28 mouse cellular contexts compared by ENCODE assay signal in the genomic region with DNA sequence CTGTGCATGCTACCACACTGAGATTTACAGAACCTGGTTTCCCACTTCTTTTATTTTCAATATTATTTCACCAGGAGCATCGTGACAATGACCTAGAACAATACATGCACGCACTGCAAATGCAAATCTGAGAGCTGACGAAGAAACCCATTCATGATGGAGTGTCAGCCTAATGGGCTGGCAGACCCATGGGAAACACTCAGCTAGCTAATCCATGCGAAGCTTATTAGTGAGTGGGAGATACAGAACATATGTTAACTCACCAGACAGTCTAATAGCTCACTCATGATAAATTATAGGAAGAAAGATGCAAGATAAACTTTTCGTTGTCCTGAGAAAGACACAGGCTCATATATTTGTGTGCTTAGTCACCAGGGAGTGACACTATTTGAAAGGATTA. TPM values are rescaled to one million over a fixed set of nuclear protein-coding genes. Genes with fewer than 3 reads are reported as not detected.
A peak's percentile ranks its signal among the peaks of the same experiment; 100 is the strongest.
DNase-seq lines count a peak whose midpoint lies in the region; ATAC-seq and TF ChIP-seq lines count a peak whose summit lies in the region.
"Had no signal": no experiment of that assay in that cellular context is flagged by ENCODE, and none has a peak within 500 bp of the region (broad histone marks: within the 10 kb centered on the region; RNA-seq: fewer than 3 reads in every experiment).

No protein-coding gene starts in this region.

- no peak overlapping the region for H3K4me2 ChIP-seq in embryonic facial prominence, embryonic 13.5 days
- no peak overlapping the region for H3K4me2 ChIP-seq in hindbrain, embryonic 12.5 days (replicated peaks)
- H3K4me2 ChIP-seq in midbrain, embryonic 14.5 days (ENCODE audit: low read length): no peak overlapping the region
- no peak overlapping the region for H3K4me2 ChIP-seq in midbrain, embryonic 15.5 days
- peak overlapping the region; percentile 83 for H3K4me2 ChIP-seq in myocyte (ENCODE audit: low read depth)
- H3K4me2 ChIP-seq: embryonic facial prominence, embryonic 12.5 days; forebrain, embryonic 12.5 days; hindbrain, embryonic 14.5 days; kidney, embryonic 15.5 days; lung, embryonic 15.5 days; midbrain, embryonic 13.5 days had no signal

- H3K9ac ChIP-seq in embryonic facial prominence, embryonic 13.5 days: no peak overlapping the region
- H3K9ac ChIP-seq in hindbrain, embryonic 12.5 days: no peak overlapping the region
- no peak overlapping the region for H3K9ac ChIP-seq in midbrain, embryonic 14.5 days (replicated peaks; ENCODE audit: low read length)
- no peak overlapping the region for H3K9ac ChIP-seq in midbrain, embryonic 15.5 days
- H3K9ac ChIP-seq: embryonic facial prominence, embryonic 12.5 days; forebrain, embryonic 12.5 days; hindbrain, embryonic 14.5 days; kidney, embryonic 15.5 days; lung, embryonic 15.5 days; midbrain, embryonic 13.5 days had no signal

- TF ChIP-seq POLR2A in myocyte (IDR thresholded peaks at IDR 0.05; ENCODE audit: insufficient read length, low read depth): no peak

- peaks cover 51% of the 10 kb centered on the region for H3K4me1 ChIP-seq in embryonic facial prominence, embryonic 13.5 days
- H3K4me1 ChIP-seq in embryonic facial prominence, embryonic 10.5 days: peaks cover 21% of the 10 kb centered on the region
- peaks cover 20% of the 10 kb centered on the region for H3K4me1 ChIP-seq in hindbrain, embryonic 12.5 days
- H3K4me1 ChIP-seq in hindbrain, embryonic 10.5 days (replicated peaks): peaks cover 11% of the 10 kb centered on the region
- peaks cover 22% of the 10 kb centered on the region; the same call in 1 of the 2 replicates for H3K4me1 ChIP-seq in midbrain, embryonic 14.5 days (ENCODE audit: control insufficient read depth, insufficient read depth, low read length)
- H3K4me1 ChIP-seq in midbrain, embryonic 15.5 days: peaks cover 26% of the 10 kb centered on the region
- peaks cover 39% of the 10 kb centered on the region for H3K4me1 ChIP-seq in heart, embryonic 10.5 days

- H3K27me3 ChIP-seq in embryonic facial prominence, embryonic 13.5 days: no peaks in the 10 kb centered on the region
- no peaks in the 10 kb centered on the region for H3K27me3 ChIP-seq in embryonic facial prominence, embryonic 10.5 days (replicated peaks; ENCODE audit: low read depth, poor library complexity, severe bottlenecking)
- no peaks in the 10 kb centered on the region for H3K27me3 ChIP-seq in hindbrain, embryonic 12.5 days
- no peaks in the 10 kb centered on the region for H3K27me3 ChIP-seq in hindbrain, embryonic 10.5 days (ENCODE audit: insufficient read depth, poor library complexity, severe bottlenecking)
- H3K27me3 ChIP-seq in midbrain, embryonic 14.5 days (ENCODE audit: control insufficient read depth, insufficient read depth, low read length): no peaks in the 10 kb centered on the region
- H3K27me3 ChIP-seq in midbrain, embryonic 15.5 days (replicated peaks): no peaks in the 10 kb centered on the region
- no peaks in the 10 kb centered on the region for H3K27me3 ChIP-seq in myocyte (ENCODE audit: control insufficient read depth, insufficient read depth, insufficient read length)
- no peaks in the 10 kb centered on the region for H3K27me3 ChIP-seq in heart, embryonic 10.5 days (ENCODE audit: insufficient read depth, poor library complexity, severe bottlenecking)
- H3K27me3 ChIP-seq: embryonic facial prominence, embryonic 12.5 days; forebrain, embryonic 12.5 days; kidney, embryonic 15.5 days; lung, embryonic 15.5 days; megakaryocyte, embryonic 14.5 days; midbrain, embryonic 13.5 days had no signal

- H3K79me2 ChIP-seq in myocyte (ENCODE audit: control insufficient read depth, insufficient read depth): peaks cover 91% of the 10 kb centered on the region

- peaks cover 11% of the 10 kb centered on the region; the same call in 1 of the 2 replicates for H3K36me3 ChIP-seq in embryonic facial prominence, embryonic 13.5 days
- peaks cover 13% of the 10 kb centered on the region for H3K36me3 ChIP-seq in embryonic facial prominence, embryonic 10.5 days (replicated peaks)
- H3K36me3 ChIP-seq in hindbrain, embryonic 12.5 days: no peaks in the 10 kb centered on the region
- no peaks in the 10 kb centered on the region for H3K36me3 ChIP-seq in hindbrain, embryonic 10.5 days
- no peaks in the 10 kb centered on the region for H3K36me3 ChIP-seq in midbrain, embryonic 14.5 days (ENCODE audit: control insufficient read depth, insufficient read depth, low read length)
- no peaks in the 10 kb centered on the region for H3K36me3 ChIP-seq in midbrain, embryonic 15.5 days (replicated peaks)
- no peaks in the 10 kb centered on the region for H3K36me3 ChIP-seq in myocyte (ENCODE audit: control insufficient read depth, insufficient read depth)
- peaks cover 20% of the 10 kb centered on the region for H3K36me3 ChIP-seq in heart, embryonic 10.5 days
- H3K36me3 ChIP-seq: forebrain, embryonic 12.5 days had no signal

- no peak for DNase-seq in embryonic facial prominence, embryonic 10.5 days (ENCODE audit: low spot score)
- DNase-seq in hindbrain, embryonic 10.5 days (ENCODE audit: low spot score): no peak
- DNase-seq in midbrain, embryonic 14.5 days: peak; percentile 56
- no peak for DNase-seq in heart, embryonic 10.5 days (ENCODE audit: low spot score)
- DNase-seq: adrenal gland, postnatal 10 days; cerebellum, adult 11 months; cerebellum, adult 9-10 months; cerebellum, postnatal 36 days; heart, adult 2 months; heart, postnatal 14 days; kidney, adult 18-20 months; kidney, postnatal 25 days; lung, postnatal 4 days; right cerebral cortex, postnatal 4 days; thymus, postnatal 14 days had no signal

- 0 out of 2 replicates have a peak overlapping the region, but pooled peaks have one; percentile 72 for H3K27ac ChIP-seq in embryonic facial prominence, embryonic 13.5 days
- H3K27ac ChIP-seq in embryonic facial prominence, embryonic 10.5 days (replicated peaks): no peak overlapping the region
- H3K27ac ChIP-seq in hindbrain, embryonic 12.5 days: peak overlapping the region; percentile 52; the same call in 1 of the 2 replicates
- H3K27ac ChIP-seq in hindbrain, embryonic 10.5 days: no peak overlapping the region
- no peak overlapping the region for H3K27ac ChIP-seq in midbrain, embryonic 14.5 days (replicated peaks; ENCODE audit: low read depth, low read length)
- no peak overlapping the region for H3K27ac ChIP-seq in midbrain, embryonic 15.5 days
- no peak overlapping the region for H3K27ac ChIP-seq in heart, embryonic 10.5 days
- H3K27ac ChIP-seq: embryonic facial prominence, embryonic 12.5 days; forebrain, embryonic 12.5 days; heart, adult 2 months; hindbrain, embryonic 14.5 days; kidney, embryonic 15.5 days; lung, embryonic 15.5 days had no signal

- no peaks in the 10 kb centered on the region for H3K9me3 ChIP-seq in embryonic facial prominence, embryonic 13.5 days
- H3K9me3 ChIP-seq in embryonic facial prominence, embryonic 10.5 days: no peaks in the 10 kb centered on the region
- no peaks in the 10 kb centered on the region for H3K9me3 ChIP-seq in hindbrain, embryonic 12.5 days (replicated peaks)
- H3K9me3 ChIP-seq in hindbrain, embryonic 10.5 days: no peaks in the 10 kb centered on the region
- H3K9me3 ChIP-seq in midbrain, embryonic 14.5 days (ENCODE audit: control insufficient read depth, low read length): no peaks in the 10 kb centered on the region
- no peaks in the 10 kb centered on the region for H3K9me3 ChIP-seq in midbrain, embryonic 15.5 days
- H3K9me3 ChIP-seq in heart, embryonic 10.5 days: no peaks in the 10 kb centered on the region
- H3K9me3 ChIP-seq: embryonic facial prominence, embryonic 12.5 days; forebrain, embryonic 12.5 days; G1E; kidney, embryonic 15.5 days; lung, embryonic 15.5 days; midbrain, embryonic 13.5 days had no signal

- no peak overlapping the region for H3ac ChIP-seq in myocyte (ENCODE audit: control insufficient read depth, insufficient read length)

- 77% methylated on average over 5 of the region's 5 CpGs for WGBS in embryonic facial prominence, embryonic 13.5 days
- WGBS in embryonic facial prominence, embryonic 10.5 days: 90% methylated on average over 5 of the region's 5 CpGs
- WGBS in hindbrain, embryonic 12.5 days: 59% methylated on average over 5 of the region's 5 CpGs
- 85% methylated on average over 5 of the region's 5 CpGs for WGBS in hindbrain, embryonic 10.5 days
- WGBS in midbrain, embryonic 14.5 days: 35% methylated on average over 5 of the region's 5 CpGs
- 43% methylated on average over 5 of the region's 5 CpGs for WGBS in midbrain, embryonic 15.5 days
- WGBS in heart, embryonic 10.5 days: 85% methylated on average over 5 of the region's 5 CpGs

- H3K4me3 ChIP-seq in embryonic facial prominence, embryonic 13.5 days: no peak overlapping the region
- H3K4me3 ChIP-seq in embryonic facial prominence, embryonic 10.5 days: no peak overlapping the region
- H3K4me3 ChIP-seq in hindbrain, embryonic 12.5 days: no peak overlapping the region
- no peak overlapping the region for H3K4me3 ChIP-seq in hindbrain, embryonic 10.5 days
- no peak overlapping the region for H3K4me3 ChIP-seq in midbrain, embryonic 14.5 days (replicated peaks; ENCODE audit: low read depth, low read length)
- H3K4me3 ChIP-seq in midbrain, embryonic 15.5 days: no peak overlapping the region
- no peak overlapping the region for H3K4me3 ChIP-seq in myocyte
- H3K4me3 ChIP-seq in heart, embryonic 10.5 days: no peak overlapping the region
- H3K4me3 ChIP-seq: embryonic facial prominence, embryonic 12.5 days; erythroblast, embryonic 14.5 days; forebrain, embryonic 12.5 days; heart, adult 2 months; kidney, embryonic 15.5 days; lung, embryonic 15.5 days; megakaryocyte, embryonic 14.5 days; midbrain, embryonic 13.5 days had no signal

- no peak for ATAC-seq in embryonic facial prominence, embryonic 13.5 days (ENCODE audit: insufficient number of reproducible peaks, insufficient read depth, low FRiP score, low TSS enrichment, low read depth)
- ATAC-seq in hindbrain, embryonic 12.5 days (ENCODE audit: low FRiP score): peak; percentile 65
- peak; percentile 12; the same call in 1 of the 2 replicates for ATAC-seq in midbrain, embryonic 14.5 days (ENCODE audit: low FRiP score, low TSS enrichment)
- ATAC-seq in midbrain, embryonic 15.5 days (replicated peaks): no peak
- ATAC-seq: midbrain, embryonic 13.5 days had no signal

TF ChIP-seq in myocyte, 11 proteins besides CTCF, POLR2A, EP300 and RAD21 (continues in another document):
- TF ChIP-seq MYOD1 (IDR thresholded peaks at IDR 0.05; ENCODE audit: control insufficient read depth in 1 of 3, insufficient read length in 2 of 3, low read depth in 2 of 3): no peak

RNA-seq across cellular contexts. Expression of a gene that starts 19.2 kb away (rescaled TPM):
- polyA plus RNA-seq in embryonic facial prominence, embryonic 13.5 days (2015; fragmentation: Nextera tagmentation; extraction: Ambion mirVana): 20.4 and 25.2 TPM in 2 replicates
- 12.7 and 13.3 TPM in 2 replicates for polyA plus RNA-seq in embryonic facial prominence, embryonic 10.5 days (2016; fragmentation: Nextera tagmentation; extraction: Ambion mirVana)
- polyA plus RNA-seq in hindbrain, embryonic 12.5 days (2016; fragmentation: Nextera tagmentation; extraction: Ambion mirVana): 11.1 and 11.6 TPM in 2 replicates
- polyA plus RNA-seq in hindbrain, embryonic 10.5 days (2016; fragmentation: Nextera tagmentation; extraction: Ambion mirVana): 9.4 and 11.1 TPM in 2 replicates
- 7.6 and 8.7 TPM in 2 replicates for polyA plus RNA-seq in midbrain, embryonic 14.5 days (2014; fragmentation: Nextera tagmentation; extraction: Ambion mirVana)
- polyA plus RNA-seq in midbrain, embryonic 15.5 days (2015; fragmentation: Nextera tagmentation; extraction: Ambion mirVana): 7.9 and 8.3 TPM in 2 replicates
- polyA plus RNA-seq in myocyte (2012; fragmentation: generic; extraction: Trizol): 35.3 TPM
- polyA plus RNA-seq in heart, embryonic 10.5 days (2016; fragmentation: Nextera tagmentation; extraction: Ambion mirVana): 13.2 and 16.0 TPM in 2 replicates

Comparison
In these comparisons a context has a peak if more than half of its experiments do, and no peak if none do; other contexts are left out.
1. ATAC-seq: peak in hindbrain, embryonic 12.5 days (single experiment) and midbrain, embryonic 14.5 days (single experiment); none in embryonic facial prominence, embryonic 13.5 days (single experiment) and midbrain, embryonic 15.5 days (single experiment).
2. H3K27ac ChIP-seq: peak in embryonic facial prominence, embryonic 13.5 days (single experiment) and hindbrain, embryonic 12.5 days (single experiment); none in embryonic facial prominence, embryonic 10.5 days (single experiment), hindbrain, embryonic 10.5 days (single experiment), midbrain, embryonic 14.5 days (single experiment), midbrain, embryonic 15.5 days (single experiment) and heart, embryonic 10.5 days (single experiment).